Mouse (Mus musculus) kidney, postnatal 0 days (tissue): ENCODE data around the gene Syt15. TPM values are rescaled to one million over a fixed set of nuclear protein-coding genes. Genes with fewer than 3 reads are reported as not detected.

Source experiments
- ATAC-seq: fragments of 200-750 bp; cut with Nextera tagmentation; replicated peaks from 2 replicates; pipeline ENCODE4 v1.8.0; 2017; ENCODE audit warnings: low read depth, moderate number of reproducible peaks, moderate TSS enrichment, moderate library complexity; ENCODE audit not compliant: low FRiP score
- DNase-seq: peaks from one replicate; pipeline ENCODE4 v3.0.0-alpha.2; 2016; ENCODE audit warnings: low spot score
- H3K27ac ChIP-seq: fragments of 300-500 bp; sonication (generic); 2 replicates; pipeline ENCODE4 v1.5.1; 2014; ENCODE audit warnings: mild to moderate bottlenecking
- H3K27me3 ChIP-seq: fragments of 300-500 bp; sonication (generic); 2 replicates; pipeline ENCODE4 v1.6.1; 2014; ENCODE audit warnings: low read length, mixed read lengths; ENCODE audit not compliant: insufficient read depth
- H3K36me3 ChIP-seq: fragments of 300-500 bp; sonication (generic); 2 replicates; pipeline ENCODE4 v1.6.1; 2014; ENCODE audit warnings: low read length, mixed read lengths; ENCODE audit not compliant: insufficient read depth
- H3K4me1 ChIP-seq: fragments of 300-500 bp; sonication (generic); replicated peaks from 2 replicates; pipeline ENCODE4 v1.6.1; 2014; ENCODE audit warnings: antibody characterized with exemption, low read length, mixed read lengths; ENCODE audit not compliant: insufficient read depth
- H3K4me2 ChIP-seq: fragments of 300-500 bp; sonication (generic); 2 replicates; pipeline ENCODE4 v1.6.1; 2014; ENCODE audit warnings: mild to moderate bottlenecking, low read length, moderate library complexity, mixed read lengths
- H3K4me3 ChIP-seq: fragments of 300-500 bp; sonication (generic); replicated peaks from 2 replicates; pipeline ENCODE4 v1.5.1; 2014; ENCODE audit warnings: low read depth, low read length
- H3K9ac ChIP-seq: fragments of 300-500 bp; sonication (generic); 2 replicates; pipeline ENCODE4 v1.6.1; 2014; ENCODE audit warnings: low read depth, low read length
- H3K9me3 ChIP-seq: fragments of 300-500 bp; sonication (generic); replicated peaks from 2 replicates; pipeline ENCODE4 v1.6.1; 2016; ENCODE audit warnings: low read length, inconsistent platforms, mixed read lengths
- CTCF ChIP-seq: IDR thresholded peaks from 2 replicates; pipeline ENCODE4 v1.5.1; 2016; ENCODE audit warnings: antibody characterized with exemption, low read depth, mild to moderate bottlenecking, moderate library complexity
- WGBS: fragments of 180-500 bp; shearing (Covaris S2); extraction: QIAGEN DNeasy Blood & Tissue Kit; methylation state at CpG from one replicate; pipeline ENCODE4 v1.1.7; 2014; 5-methylcytosine and 5-hydroxymethylcytosine counted together
- polyA plus RNA-seq: library from polyadenylated mRNA; unstranded; fragments of >200 nt; fragmentation: Nextera tagmentation; extraction: Ambion mirVana; gene quantifications from 2 replicates; pipeline ENCODE4 v1.2.1, GENCODE M21; 2015

The Syt15 gene
- polyA plus RNA-seq, 1 experiment from 2014 or later: 0.76 TPM

DNA sequence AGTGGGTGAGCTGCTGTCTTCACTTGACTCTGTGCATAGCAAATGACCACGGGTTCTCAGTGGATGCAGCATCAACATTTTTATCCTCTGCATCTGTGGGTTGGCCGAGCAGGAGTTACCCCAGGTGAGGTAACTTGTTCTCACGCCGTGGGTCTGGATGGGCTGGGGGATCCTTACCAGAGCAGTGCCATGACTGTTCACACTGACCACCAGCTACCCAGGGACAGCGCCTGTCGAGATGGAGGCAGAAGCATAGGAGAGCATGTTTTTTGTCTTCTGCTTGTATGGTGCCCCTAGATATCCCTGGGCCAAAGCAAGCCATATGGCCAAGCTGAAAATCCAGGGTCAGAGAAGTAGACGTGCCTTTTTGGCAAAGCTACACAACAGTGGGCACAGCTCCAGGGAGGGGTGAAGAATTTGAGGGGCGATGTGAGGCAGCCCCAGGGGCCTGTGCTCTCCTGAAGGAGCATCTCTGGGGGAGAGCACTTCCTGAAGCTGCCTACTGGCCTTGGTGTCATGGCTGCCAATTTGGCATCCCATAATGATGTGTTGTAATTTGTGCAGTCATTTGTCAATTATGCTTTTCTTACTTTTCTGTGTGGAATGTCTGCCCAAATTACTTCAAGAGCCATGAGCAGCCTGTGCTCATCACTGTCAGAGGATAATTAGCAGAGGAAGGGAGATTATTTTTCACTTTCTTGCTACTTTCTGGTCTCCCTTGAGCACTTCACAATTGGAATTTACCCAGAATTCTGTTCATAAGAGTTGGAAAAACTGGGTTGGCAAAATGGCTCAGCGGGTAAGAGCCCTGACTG lies 13.7 kb downstream of the Syt15 start:
- Histone ChIP-seq H3K27ac (no peak overlapping the region), H3K9ac (no peak overlapping the region), H3K4me1 (no peaks in the 10 kb centered on the region), H3K27me3 (no peaks in the 10 kb centered on the region), H3K9me3 (no peaks in the 10 kb centered on the region), H3K4me2 (no peak overlapping the region), H3K4me3 (no peak overlapping the region), H3K36me3 (no peaks in the 10 kb centered on the region)
- no peak for TF ChIP-seq CTCF
- peak; percentile 25 for DNase-seq
- no peak for ATAC-seq
- 80% methylated on average over 9 of the region's 9 CpGs for WGBS

DNA sequence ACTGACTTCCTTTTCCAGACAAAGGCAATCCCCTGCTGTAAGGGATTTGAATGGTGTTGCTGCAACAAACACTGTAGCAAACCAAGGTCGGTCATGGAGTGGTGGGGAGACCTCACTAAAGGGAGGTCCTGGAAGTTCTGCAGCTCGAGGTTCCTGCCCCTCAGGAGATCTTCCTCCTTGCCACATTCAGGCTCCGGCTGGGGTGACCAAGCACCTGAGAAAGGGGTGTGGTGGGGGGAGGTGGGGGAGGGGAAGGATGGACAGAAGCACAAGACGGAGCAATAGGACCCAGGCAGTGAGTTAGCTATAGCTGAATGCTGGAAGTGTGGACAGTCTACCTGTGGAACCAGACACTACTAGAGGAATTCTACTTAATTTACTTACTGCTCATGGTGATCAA lies 14.5 kb downstream of the Syt15 start:
- no peak for TF ChIP-seq CTCF
- Histone ChIP-seq H3K27me3 (no peaks in the 10 kb centered on the region), H3K36me3 (no peaks in the 10 kb centered on the region), H3K9me3 (no peaks in the 10 kb centered on the region), H3K4me1 (no peaks in the 10 kb centered on the region), H3K9ac (no peak overlapping the region), H3K27ac (no peak overlapping the region), H3K4me3 (no peak overlapping the region), H3K4me2 (no peak overlapping the region)
- 79% methylated on average over 4 of the region's 4 CpGs for WGBS
- DNase-seq (no peak), ATAC-seq (no peak)

DNA sequence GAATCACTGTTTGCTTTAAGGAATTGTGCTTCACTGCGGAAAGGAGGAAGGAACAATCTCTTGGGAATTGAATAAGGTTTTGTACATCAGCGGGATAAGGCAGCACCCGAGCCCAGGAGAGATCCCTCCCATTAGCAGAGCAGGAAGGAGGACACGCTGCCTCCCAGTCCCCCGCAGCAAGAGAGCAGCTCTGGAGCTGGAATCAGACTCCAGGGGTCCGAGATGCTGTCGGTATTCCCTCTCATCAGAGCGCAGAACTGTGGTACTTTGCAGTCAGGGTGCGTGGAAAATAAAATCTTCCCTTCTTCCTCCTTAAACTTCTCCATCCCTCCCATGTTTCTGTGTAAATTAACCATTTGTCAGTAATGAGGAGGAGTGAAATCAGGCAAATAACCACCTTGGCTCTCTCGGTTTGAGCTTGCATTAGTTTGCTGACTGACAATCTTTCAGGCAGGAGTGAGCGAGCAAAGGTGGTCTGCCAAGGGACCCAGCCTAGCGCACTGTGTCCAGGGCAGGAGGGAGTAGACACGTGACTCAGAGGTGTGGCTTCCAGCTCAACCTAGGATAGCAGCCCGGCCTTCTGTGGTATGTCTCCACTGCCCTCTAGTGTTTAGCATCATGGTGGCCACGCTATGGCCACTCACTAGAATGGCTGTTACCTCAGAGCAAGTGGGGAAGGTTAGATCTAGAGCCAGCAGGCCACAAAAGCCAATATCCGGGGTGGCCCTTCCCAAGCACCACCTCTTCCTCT lies 15.4 kb downstream of the Syt15 start:
- Histone ChIP-seq H3K27me3 (no peaks in the 10 kb centered on the region), H3K4me3 (peak overlapping the region; percentile 10), H3K36me3 (no peaks in the 10 kb centered on the region), H3K4me2 (peak overlapping the region; percentile 54), H3K27ac (no peak overlapping the region), H3K9ac (peak overlapping the region; percentile 38), H3K9me3 (no peaks in the 10 kb centered on the region), H3K4me1 (no peaks in the 10 kb centered on the region)
- peak; percentile 96 for TF ChIP-seq CTCF
- ATAC-seq (peak; percentile 97), DNase-seq (peak; percentile 96)
- 4% methylated on average over 16 of the region's 16 CpGs for WGBS

DNA sequence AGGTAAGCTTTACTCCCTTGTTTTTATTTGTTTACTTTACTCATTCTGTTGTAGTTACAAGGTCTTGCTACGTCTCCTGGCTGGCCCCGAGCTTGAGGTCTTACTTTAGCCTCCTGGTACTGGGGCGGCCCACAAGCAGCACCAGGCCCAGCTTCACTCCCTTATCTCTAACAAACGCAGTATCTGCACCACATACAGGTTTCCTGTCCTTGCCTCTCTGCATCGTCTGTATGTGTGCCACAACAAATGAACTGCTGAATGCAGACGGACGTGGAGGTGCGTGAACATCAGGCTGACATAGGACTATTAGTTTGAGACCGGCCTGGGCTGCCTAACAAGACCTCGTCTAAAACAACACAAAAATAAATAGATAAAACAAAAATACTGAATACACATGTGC lies 20.9 kb downstream of the Syt15 start:
- no peaks in the 10 kb centered on the region for H3K36me3 ChIP-seq
- H3K4me1 ChIP-seq: no peaks in the 10 kb centered on the region
- H3K9ac ChIP-seq: no peak overlapping the region
- DNase-seq (no peak), ATAC-seq (no peak)
- no peaks in the 10 kb centered on the region for H3K9me3 ChIP-seq
- WGBS: 80% methylated on average over 10 of the region's 10 CpGs
- H3K27ac ChIP-seq: no peak overlapping the region
- TF ChIP-seq CTCF: no peak
- H3K4me3 ChIP-seq: no peak overlapping the region
- H3K4me2 ChIP-seq: no peak overlapping the region
- H3K27me3 ChIP-seq: no peaks in the 10 kb centered on the region

GRCm38 (mm10) chr14:34240676-34241075 lies 21.3 kb downstream of the Syt15 start:
- WGBS: 68% methylated on average over 6 of the region's 6 CpGs
- ATAC-seq (no peak), DNase-seq (no peak)
- Histone ChIP-seq H3K4me3 (no peak overlapping the region), H3K9me3 (no peaks in the 10 kb centered on the region), H3K9ac (no peak overlapping the region), H3K4me1 (no peaks in the 10 kb centered on the region), H3K27ac (no peak overlapping the region), H3K4me2 (no peak overlapping the region), H3K36me3 (no peaks in the 10 kb centered on the region), H3K27me3 (no peaks in the 10 kb centered on the region)
- TF ChIP-seq CTCF: no peak

- no peaks in the 10 kb centered on the region for H3K27me3 ChIP-seq
- ATAC-seq: no peak
- no peak overlapping the region for H3K4me3 ChIP-seq
- no peak for DNase-seq
- H3K9ac ChIP-seq: no peak overlapping the region
- TF ChIP-seq CTCF: no peak
- H3K27ac ChIP-seq: no peak overlapping the region
- H3K36me3 ChIP-seq: no peaks in the 10 kb centered on the region
- 61% methylated on average over 6 of the region's 6 CpGs for WGBS
- H3K9me3 ChIP-seq: no peaks in the 10 kb centered on the region
- no peaks in the 10 kb centered on the region for H3K4me1 ChIP-seq
- H3K4me2 ChIP-seq: no peak overlapping the region
These were observed 33.2 kb downstream of the Syt15 start for GRCm38 (mm10) chr14:34252470-34253145.
